Mouse (Mus musculus): ENCODE data around the gene Slc4a8.

Slc4a8 gene

DNA sequence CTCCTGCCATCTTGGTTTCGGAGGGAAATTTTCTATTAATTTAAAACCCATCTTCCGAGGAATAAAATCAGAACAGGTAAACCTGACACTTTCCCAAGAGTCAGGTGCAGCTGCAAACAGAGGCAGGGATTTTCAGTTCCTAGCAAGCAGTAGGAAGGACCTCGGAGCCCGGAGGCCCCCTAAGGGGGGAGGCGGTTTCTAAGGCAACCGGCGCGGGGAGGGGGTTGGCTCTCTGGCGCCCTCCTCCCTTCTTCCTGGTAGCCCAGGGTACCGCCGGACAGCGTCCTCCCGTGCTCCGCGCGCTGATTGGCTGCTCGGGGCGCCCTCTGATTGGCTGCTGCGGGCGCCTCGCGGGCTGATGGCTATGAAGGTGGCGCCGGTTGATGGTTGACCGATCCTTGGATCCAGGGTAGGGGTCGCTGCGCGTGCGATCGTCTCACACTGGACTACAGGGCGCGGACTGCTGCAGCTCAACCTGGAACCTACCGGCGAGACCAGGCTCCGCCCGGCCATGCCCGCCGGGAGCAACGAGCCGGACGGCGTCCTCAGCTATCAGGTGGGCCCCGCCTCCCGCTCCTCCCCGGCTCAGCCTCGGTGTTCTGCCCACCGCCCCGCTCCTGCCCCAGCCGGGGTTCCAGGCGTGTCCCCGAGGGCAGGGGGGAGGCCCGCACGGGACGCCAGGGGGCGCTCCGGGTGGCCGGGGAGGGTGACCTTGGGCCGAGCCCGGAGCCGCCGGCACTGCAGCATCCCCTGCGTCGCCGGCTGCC is at the start of gene Slc4a8:
Gene Slc4a8 (plus strand): TSS at position 329 of the 767 bp plus-strand sequence.
- peak; percentile 94 for DNase-seq (ENCODE audit: low read depth)

DNA sequence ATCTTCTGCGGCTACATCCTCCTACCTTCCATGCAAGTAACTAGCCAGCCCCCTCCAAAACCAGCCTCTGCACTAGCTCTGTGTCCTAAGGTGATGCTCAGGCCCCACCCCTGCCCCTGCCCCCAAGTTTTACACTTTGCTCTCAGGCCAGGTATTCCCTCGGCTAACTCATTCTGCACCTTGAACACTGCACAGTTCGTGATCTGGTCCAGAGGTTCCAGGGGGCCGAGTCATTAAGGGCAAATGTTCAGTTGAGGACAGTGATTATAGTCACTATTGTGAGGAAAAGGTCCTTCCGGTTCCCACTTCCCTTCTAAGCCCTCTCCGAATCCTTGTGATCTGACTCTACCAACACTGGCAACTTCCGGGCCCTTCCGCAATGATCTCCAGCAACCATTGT is 47.1 kb upstream of the Slc4a8 start:
- no peak for DNase-seq (ENCODE audit: low read depth)

DNA sequence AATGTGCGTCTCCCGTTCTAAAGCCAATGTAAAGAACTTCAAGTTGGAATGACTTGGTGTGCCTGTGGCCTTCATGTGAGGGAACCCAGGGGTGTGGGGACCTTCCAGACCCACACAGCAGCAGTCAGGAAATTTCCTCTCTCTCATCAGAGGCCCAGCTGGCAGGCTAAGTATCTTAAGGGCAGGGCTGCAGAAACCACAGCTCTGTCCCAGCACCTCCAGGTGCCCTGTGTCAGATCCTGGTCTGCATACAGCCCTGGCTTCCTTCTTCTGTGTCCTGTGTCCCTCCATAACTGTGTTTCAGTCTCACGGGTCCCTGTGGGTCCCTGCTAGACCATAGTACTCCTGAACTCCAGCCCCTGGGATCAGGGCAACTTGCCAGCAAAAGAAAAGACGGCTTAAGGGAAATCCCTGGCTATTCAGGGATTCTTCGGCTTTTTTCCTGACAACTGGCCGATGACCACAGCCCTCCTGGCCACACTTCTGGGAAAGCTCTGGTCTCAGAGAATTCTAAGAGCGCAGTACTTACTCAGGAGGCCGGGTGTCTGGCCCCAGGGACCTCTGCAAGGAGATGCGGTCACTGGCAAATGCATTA is 46.1 kb upstream of the Slc4a8 start:
- no peak for DNase-seq (ENCODE audit: low read depth)

DNA sequence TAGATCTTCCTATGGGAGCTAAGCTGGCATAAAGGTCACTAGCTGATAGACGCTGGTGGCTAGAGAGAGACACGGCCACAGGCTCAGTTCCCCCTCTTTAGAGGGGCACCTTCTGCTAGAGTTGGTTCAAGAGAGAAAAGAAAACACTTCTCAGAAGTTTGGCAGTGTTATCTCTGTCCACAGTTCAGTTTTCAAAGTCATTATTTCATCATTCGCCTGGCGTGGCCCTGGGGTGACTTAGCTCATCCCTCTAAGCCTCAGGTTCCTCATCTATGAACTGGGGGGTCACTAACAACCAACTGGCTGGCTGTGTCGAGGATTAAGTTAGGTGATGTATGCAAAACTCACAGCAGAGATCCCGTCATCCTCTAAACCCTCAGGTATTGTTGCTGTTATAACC is 43.6 kb upstream of the Slc4a8 start:
- no peak for DNase-seq (ENCODE audit: low read depth)

DNA sequence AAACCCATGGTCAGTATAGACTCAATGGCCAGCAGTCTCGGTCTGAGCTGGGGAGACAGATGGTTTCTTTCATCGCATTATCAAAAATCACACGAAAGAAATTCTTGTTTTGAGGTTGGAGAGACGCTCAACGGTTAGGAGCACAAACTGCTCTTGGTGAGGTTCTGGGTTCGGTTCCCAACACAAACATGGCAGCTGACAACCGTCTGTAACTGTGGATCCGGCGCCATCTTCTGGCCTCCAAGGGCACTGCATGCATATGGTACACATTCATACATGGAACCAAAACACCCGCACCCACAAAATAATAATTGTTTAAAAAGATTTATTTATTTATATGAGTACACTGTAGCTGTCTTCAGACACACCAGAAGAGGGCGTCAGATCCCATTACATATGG is 43.0 kb upstream of the Slc4a8 start:
- DNase-seq (ENCODE audit: low read depth), result peak; percentile 60

DNA sequence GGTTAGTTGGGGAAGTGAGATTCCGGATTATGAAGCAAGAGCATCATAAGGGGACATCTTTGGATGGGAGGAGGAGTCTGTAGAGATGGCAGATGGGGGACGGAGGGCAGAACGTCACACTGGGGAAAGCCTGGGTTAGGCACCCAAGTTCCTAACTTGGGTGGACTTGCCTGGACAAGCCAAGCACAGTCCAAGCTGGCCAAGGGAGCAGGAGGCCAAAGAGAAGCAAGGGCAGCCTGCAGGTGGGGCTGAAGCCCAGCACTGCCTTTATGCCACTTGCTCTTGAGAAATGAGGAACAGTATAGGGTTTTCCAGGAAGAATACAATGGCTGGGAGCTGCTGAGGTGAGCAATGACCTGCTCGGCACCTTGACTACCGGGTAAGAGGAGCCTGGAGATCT is 42.3 kb upstream of the Slc4a8 start:
- DNase-seq (ENCODE audit: low read depth), result no peak

DNA sequence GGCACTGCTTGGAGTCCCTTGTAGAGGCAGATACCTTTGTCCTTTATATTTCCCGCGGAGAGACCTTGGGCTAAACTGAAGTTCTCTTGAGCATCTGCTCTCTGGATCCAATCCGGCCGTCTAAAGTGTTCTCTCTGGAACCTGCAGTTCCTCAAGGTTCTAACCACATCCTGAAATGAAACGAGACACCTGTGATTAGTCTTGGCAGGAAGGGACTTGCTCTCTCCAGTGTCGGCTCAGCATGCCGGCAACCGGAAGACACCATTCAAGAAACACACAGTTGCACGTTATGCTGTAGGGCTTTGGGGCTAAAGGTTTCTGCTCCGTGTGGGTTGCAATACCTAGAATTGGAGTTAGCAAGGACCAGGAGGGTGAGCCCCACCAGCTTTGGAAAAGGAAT is 41.5 kb upstream of the Slc4a8 start:
- DNase-seq (ENCODE audit: low read depth), result peak; percentile 83

DNA sequence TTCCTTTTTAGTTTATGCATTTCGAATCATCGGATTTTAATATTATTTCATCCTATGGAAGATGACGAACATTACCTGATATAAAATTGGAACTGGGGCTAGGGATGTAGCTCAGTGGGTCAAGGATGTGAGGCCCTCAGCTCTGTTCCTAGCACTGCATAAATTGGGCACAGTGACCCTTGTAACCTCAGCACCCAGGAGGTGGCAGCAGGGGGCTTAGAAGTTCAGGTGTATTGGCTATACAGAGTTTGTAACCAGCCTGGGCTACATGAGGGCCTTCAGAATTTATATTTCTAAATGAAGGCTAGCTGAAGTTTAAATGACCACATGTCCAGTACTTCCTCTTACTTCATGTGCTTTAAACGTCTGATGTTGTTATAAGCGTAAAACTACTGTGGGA is 40.1 kb upstream of the Slc4a8 start:
- DNase-seq (ENCODE audit: low read depth), result no peak

DNA sequence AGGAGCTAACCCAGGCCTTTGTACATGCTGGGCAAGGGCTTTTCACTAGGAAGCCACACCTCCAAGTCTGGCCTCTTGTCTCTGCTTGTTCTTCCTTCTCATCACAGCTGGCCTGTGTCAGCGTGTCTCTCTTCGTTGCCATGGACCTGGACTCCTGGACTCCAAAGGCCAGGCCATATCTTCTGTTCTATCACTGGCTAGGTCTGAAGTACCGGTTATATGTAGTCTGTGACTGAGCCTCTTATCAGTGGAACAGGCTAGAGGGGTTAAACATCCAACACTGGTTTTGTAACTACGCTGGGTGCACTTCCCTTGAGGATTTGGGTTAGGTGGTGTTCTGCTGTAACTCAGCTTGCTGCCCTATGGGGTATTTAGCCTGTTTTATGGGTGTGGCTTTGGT is 39.5 kb upstream of the Slc4a8 start:
- DNase-seq (ENCODE audit: low read depth), result no peak

DNA sequence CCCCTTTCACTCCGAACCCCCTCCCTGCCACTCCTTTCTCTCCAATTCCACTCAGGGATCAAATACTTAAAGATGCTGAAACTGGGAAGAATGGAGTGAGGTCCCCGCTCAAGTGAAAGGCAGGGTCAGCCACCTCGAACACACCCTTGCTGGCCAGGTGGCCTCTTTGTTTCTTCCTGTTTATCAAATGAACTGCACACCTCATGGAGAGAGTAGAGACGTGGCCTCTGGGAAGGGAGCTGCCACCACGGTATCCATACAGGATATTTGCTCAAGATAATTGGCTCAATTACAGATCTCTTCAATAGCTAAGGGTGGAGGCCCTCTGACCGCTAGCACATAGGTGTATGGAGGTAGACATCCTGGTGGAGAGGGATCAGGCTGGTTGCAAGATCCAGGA is 39.0 kb upstream of the Slc4a8 start:
- DNase-seq (ENCODE audit: low read depth), result no peak

DNA sequence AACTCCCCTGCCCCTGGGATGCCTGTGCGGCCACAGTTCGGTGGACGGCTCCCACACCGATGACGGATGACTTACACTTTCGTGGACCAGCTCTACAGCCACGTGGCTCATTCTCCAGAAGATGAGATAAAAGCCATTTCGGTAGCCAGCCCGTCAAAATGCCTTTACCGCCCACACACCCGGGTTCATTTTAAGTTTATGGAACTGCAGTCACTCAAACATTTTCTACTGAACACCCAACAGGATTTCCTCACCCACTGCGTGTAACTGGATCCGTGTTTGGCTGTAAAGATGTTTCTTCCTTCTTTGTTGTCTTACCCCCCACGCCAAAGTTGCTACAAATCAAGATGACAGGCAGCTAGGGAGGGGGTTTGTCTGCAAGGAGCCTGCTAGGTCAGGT is 38.0 kb upstream of the Slc4a8 start:
- peak; percentile 78 for DNase-seq (ENCODE audit: low read depth)

DNA sequence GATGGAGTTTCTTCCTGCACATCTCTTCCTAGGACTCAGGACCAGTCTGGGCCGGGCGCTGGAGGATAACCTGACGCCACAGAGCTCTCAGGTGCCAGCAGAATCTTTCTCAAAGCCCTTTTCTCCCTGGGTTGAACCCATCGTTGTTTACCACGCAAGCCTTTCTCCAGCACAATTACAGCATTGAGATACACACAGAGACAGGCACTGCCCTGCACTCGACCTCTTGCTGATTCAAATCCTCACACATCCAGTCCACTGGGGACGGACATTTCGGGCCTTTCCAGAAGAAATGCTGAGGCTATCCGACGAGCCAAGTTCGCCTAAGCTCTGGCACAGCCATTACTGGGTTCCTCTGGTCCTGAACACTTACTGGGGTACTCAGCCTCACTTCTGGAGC is 34.8 kb upstream of the Slc4a8 start:
- no peak for DNase-seq (ENCODE audit: low read depth)

DNA sequence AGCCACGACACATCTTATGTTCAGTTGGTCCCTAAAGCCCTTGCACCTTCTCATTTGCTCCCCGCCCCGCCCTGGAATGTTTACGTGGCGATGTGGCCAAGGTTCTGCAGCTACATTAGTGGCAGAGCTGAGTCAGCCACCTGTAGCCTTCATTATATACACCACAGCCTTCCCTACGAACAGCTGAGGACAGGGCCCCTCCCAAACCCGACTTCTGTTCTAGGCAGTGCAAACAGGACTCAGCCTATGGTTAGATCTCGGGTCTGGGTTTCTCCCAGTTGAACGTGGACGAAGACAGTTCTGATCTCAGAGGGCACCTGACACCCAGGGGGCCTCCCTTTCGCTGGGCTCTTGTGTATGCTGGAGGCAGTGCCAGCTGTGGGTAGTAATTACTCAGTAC is 33.7 kb upstream of the Slc4a8 start:
- peak; percentile 85 for DNase-seq (ENCODE audit: low read depth)

DNA sequence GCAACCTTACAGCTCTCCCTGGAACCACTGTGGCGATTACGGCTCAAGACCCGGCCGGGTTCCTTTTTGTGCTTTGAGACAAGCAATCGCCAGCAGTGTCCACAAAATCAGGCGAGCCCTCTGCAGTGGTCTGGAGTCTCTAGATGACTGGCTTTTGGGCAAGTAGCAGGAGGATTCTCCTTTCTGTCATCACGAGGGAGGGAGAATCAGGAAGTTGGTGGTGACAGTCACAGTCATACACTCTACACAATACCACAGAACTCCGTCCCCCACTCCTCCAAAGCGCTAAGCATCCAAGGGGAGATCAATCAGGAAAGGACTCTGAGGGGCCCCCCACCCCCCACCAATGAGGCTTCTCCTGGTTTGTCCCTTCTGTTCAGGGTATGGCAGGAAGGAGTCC is 33.0 kb upstream of the Slc4a8 start:
- DNase-seq (ENCODE audit: low read depth), result peak; percentile 77

DNA sequence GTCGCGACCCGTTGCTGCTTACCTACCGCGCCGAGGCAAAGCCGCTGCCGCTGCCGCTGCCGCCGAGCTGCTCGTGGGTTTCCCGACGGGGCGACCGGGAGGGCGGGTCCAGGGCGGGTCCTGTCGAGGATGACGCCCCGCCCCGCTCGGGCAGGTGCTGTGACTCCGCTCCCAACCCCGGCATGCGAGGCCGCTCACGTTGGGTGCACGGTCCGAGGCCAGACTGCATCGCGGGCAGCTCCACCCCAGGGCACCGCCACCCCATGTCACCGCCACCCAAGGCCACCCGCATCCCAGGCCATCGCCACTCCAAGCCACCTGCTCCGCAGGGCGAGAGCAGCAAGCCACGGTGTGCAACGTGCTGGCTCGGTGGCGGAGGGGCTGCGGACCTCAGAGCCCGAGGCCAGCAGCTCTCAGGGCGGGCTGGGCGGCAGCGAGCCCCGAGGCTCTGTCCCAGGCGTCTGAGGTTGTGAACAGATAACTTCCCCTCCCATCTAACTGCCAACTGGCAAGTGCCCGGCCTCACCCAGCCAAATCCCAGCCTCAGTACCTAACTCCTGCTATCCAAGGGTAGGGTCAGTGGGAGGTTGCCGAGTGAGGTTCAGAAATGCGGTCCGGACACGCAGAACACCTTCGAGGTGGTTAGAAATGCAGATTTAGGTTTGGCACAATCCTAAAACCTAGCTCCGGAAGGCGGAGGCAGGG is 32.1 kb upstream of the Slc4a8 start, which contains the start of gene Galnt6:
Gene Galnt6 (minus strand): TSS at position 96 of the 705 bp plus-strand sequence.
- peak; percentile 91 for DNase-seq (ENCODE audit: low read depth)

DNA sequence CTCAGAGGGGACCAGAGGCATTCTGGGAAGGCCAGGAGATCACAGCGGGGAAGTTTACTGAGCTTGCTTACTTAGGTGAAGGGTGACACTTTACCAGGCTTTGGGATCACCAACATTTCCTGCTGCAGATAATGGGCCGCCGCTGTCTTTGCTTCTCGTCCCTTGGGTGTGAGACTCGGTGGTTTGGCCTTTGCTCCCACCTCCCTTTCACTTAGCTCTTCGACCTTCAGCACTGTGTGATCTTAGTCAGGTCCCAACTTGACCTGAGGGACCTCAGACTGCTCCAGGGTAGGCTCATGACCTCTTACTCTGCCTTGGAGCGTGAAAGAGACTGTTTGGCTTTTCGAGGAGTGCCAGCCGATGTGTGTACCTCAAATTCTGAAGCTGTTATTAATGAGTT is 30.5 kb upstream of the Slc4a8 start:
- DNase-seq (ENCODE audit: low read depth), result peak; percentile 43

DNA sequence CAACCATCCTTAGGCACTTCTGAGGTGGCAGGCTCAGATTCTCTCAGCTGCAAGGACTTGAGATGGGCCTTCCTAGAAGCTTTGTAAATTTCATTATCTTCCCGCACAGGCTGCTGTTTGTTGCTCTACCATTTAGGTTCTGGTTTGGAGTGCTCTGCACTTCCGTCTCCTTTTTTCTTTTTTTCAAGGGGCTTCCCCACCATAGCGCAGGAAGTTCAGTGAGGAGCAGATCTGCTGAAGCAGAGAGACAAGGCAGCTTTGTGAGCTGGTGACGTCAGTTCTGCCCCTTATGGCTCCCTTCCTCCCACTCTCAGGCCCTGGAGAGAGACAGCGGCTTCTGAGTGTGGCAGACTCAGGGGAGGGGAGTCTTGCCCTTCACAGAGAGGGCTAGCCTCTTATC is 29.0 kb upstream of the Slc4a8 start:
- DNase-seq (ENCODE audit: low read depth), result peak; percentile 93

DNA sequence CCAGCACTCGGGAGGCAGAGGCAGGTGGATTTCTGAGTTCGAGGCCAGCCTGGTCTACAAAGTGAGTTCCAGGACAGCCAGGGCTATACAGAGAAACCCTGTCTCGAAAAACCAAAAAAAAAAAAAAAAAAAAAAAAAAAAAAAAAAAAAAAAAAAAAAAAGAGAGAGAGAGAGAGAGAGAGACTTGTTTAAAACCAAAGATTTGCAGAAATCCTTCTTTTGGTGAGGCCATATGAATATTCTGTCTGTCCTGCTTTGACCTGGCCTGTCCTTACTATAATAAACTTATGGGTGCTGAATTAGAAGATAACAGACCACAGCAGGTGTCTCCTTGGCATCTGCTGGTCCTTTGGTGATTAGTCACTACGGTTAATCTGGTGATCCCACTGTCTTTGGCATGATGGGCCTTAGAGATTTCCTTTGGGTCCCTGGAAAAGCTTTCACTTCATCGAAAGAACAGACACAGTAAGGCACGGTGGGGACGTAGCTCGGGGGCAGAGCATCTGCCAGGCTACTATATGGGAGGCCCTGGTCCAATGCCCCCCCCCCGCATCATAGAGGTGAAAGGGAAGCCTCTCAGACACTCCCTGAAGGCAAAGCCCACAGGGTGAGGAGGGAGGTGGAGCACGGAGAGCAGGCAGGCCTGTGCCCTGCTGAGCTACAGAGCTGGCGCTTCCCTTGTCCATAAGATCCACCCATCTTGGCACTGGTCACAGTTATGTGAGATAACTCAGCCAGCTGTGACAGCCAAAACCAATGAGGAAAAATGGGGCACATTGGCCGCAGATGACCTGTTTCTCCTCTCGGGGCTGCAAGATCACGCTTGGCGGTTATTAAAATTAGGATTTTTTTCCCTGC is 26.2 kb upstream of the Slc4a8 start:
- DNase-seq (ENCODE audit: low read depth), result peak; percentile 35

DNA sequence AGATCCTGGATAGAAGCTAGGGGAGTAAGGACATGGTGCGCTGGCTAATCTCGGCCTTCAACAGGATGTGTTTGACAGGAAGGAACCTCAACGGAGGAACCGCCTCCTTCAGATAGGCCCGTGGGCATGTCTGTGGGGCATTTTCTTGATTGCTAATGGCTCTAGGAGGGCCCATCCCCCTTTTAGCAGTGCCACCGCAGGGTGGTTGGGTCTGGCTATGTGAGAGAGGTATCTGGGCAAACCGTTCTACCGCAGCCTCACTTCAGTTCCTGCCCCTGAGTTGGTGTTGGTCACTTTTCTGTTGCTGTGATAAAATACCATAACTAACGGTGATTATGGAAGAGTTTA is 25.6 kb upstream of the Slc4a8 start:
- DNase-seq (ENCODE audit: low read depth), result peak; percentile 55

DNA sequence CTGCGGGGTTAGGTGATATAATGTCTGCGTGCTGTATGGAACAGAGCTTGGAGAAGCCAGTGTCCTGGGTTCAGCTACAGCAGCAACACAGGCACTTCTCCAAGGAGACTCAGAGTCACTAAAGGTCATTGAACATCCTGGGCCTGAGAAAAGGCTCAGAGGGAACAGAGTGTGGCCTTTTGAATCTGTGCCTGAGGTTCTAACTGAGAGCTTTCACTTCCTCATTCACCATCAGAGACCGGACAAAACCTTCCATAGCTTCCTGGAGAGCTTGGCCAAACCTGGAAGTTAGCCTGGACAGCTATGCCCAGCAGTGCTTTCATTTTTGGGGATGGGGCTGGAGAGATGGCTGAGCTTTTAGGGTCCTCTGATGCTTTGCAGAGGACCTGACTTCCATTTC is 23.9 kb upstream of the Slc4a8 start:
- DNase-seq (ENCODE audit: low read depth), result no peak

DNA sequence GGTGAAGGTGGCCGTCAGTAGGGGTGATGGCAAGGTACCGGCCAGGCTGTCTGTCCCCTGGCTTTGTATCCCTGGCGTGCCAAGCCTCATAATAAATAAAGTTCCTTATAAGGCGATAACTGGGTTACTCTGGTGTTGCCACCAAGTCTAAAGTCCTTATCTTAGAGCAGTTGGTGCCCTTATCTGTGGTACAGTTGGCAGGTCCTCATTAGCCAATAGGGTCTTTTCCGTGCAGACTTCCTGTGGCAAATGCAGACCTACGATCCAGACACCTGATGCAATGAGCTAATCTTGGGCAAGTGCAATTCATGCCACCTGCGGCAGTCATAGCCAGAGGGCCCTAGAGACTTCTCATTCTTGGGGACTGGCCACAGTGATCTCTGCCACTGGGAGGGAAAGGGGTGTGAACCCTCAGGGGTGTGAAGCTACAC is 23.2 kb upstream of the Slc4a8 start:
- no peak for DNase-seq (ENCODE audit: low read depth)

DNA sequence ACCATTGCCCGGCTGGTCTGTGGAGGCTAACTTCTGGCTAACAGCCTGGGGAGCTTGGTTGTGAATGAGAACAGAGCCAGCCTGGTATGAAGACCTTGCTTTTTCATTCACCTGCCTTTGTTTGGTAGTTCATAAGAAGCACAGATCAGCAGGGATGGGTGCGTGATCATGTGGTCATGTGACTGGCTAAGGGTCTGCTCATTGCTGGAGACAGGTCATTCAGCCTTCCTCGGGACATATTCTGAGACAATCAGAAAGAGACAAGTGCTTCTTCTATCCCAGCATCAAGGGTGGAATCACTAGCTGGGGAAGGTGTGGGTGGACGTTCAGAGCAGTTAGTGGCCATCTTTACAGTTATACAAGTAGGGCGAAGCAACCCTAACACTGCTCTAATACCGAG is 22.1 kb upstream of the Slc4a8 start:
- DNase-seq (ENCODE audit: low read depth), result no peak
